Mouse (Mus musculus) cerebellum, adult 2 months (tissue): ENCODE data around the gene Slc6a16.

ENCODE experiments used
- CTCF ChIP-seq: fragments of 200-500 bp; IDR thresholded peaks from 2 replicates; pipeline ENCODE4 v1.5.1; 2011; ENCODE audit warnings: low read depth, mild to moderate bottlenecking, control low read depth, low read length, moderate library complexity, borderline replicate concordance; ENCODE audit not compliant: insufficient read depth
- POLR2A ChIP-seq: fragments of 200-500 bp; IDR thresholded peaks from 2 replicates; pipeline ENCODE4 v1.6.1; 2011; ENCODE audit warnings: low read length, control low read depth, borderline replicate concordance; ENCODE audit not compliant: insufficient read depth

GRCm38 (mm10) chr7:45241389-45241749, 484 bp downstream of the Slc6a16 start:
- no peak for TF ChIP-seq CTCF
- no peak for TF ChIP-seq POLR2A
